Mouse (Mus musculus): ENCODE results near the gene Smoc1.

Smoc1 gene

DNA sequence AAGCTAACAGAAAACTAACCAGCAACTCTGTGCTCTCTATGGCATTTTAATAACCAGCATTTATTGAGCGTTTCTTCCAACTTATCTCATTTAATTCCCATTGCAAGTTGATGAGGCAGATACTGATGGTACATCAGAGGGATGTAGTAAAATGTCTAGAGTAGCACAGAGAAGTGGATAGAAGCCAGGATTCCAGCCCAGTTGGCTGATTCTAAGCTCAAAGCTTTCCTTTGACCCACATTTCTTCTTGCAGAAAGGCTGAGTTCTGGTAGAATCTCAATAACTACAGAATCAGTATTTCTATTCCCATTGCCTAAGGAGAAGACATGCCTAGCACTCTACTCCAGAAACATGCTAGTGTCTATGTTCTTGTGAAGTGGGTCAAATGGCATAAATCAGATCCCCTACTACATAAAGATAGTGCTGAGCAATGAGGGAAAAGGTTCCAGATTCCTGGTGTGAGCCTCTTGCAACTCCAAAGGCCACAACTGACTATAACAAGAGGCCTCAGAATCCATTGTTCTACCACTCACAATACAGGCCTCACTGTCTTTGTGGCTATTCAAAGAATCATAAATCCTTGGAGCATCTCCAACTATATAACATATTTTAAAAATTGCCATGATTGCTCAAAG lies 207.3 kb downstream of the Smoc1 start:
- DNase-seq: no peak

DNA sequence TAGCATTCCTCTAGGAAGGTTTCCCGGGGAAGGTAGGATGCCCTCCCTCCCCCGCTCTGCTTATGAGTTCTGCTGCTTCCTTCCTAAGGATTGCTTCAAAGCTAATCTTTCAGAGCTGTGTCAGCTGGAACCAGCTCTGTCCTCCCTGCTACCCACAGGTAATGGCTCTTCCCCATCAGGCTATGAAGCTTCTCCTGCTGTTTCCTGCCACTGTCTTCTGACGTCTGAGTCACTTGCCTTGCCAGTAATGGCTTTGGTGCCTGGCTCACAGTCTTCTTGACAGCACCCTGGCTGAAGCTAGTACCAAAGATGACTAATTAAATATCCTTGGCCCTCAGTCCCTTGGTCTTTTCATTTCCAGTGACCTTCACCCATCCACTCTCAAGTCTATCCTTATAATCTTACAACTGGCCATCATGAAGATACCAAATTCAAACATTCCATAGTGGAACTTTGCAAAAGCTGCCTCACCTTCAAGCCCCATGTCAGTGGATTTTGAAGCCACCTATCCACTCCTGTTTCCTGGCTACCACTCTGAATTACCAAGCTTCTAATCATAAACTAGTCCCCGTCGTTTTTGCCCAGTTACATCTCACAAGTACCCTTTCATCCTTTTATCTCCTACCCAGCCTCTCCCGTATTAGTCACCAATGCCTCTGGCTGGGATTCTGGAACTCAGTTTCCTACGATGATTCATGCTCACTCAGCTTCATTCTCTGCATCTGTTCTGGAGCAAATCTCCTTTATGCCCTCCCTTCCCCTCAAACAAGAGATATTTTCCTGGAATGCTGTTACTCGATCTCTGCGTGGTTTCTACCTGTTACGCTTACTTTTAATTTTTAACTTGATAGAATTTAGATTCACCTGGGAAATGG lies 209.1 kb downstream of the Smoc1 start:
- no peak for DNase-seq
